Mouse (Mus musculus) cerebellum, adult 2 months (tissue): ENCODE measurements around the gene Lonrf2.

ENCODE experiments used
- CTCF ChIP-seq: fragments of 200-500 bp; IDR thresholded peaks from 2 replicates; pipeline ENCODE4 v1.5.1; 2011; ENCODE audit warnings: low read depth, mild to moderate bottlenecking, control low read depth, low read length, moderate library complexity, borderline replicate concordance; ENCODE audit not compliant: insufficient read depth
- POLR2A ChIP-seq: fragments of 200-500 bp; IDR thresholded peaks from 2 replicates; pipeline ENCODE4 v1.6.1; 2011; ENCODE audit warnings: low read length, control low read depth, borderline replicate concordance; ENCODE audit not compliant: insufficient read depth

DNA sequence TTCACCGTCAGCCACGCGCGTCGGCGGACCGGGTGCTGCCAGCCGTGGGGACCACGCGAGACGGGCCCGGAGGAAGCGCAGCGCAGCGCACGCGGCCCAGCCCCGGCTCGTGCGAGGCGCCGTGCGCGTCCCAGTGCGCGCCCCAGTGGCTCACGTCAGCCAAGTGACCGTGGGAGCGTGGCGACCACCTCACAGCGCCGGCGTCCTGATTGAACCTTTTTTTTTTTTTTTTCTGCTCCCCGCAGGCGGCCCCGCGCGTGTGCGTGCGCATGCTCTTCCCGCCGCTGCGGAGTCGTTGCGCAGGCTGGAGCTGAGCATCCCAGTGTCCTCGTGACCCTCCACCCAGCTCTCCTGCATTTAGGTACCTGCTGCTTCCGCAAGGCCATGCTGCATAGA lies at the start of gene Lonrf2:
- TF ChIP-seq CTCF (no peak), POLR2A (peak; percentile 70)
